Mouse (Mus musculus) Patski (cell line): ENCODE results near the gene Sike1. TPM values are rescaled to one million over a fixed set of nuclear protein-coding genes. Genes with fewer than 3 reads are reported as not detected.

Experiments
- ATAC-seq: fragments of 100-300 bp; one replicate; pipeline ENCODE4 v1.8.0; 2021
- CTCF ChIA-PET: fragments of 350-600 bp; sonication (Branson Sonifier 250); formaldehyde crosslinking; loops from one replicate; lab custom pipeline; 2022; ENCODE audit warnings: inconsistent platforms; lab: Charles Lee
- POLR2A ChIA-PET: fragments of 350-600 bp; sonication (Branson Sonifier 250); formaldehyde crosslinking; loops from one replicate; lab custom pipeline; 2022; ENCODE audit warnings: antibody characterized with exemption, inconsistent platforms; lab: Charles Lee
- DNase-seq: peaks from one replicate; pipeline ENCODE4 v3.0.0-alpha.2; 2011; ENCODE audit warnings: low read depth, low spot score
- H3K27me3 ChIP-seq: fragments of 371-371 bp; one replicate; pipeline ENCODE4 v1.5.1; 2021
- CTCF ChIP-seq: fragments of 100-300 bp; IDR thresholded peaks from one replicate; pipeline ENCODE4 v1.5.1; 2021
- in situ Hi-C: fragments of 300-500 bp; cut with MboI; formaldehyde crosslinking; loops from 3 replicates; pipeline ENCODE4 v1.11.1; 2018; ENCODE audit warnings: low pct_unique_long_range_greater_than_20kb, mixed read lengths
- polyA plus RNA-seq: library from polyadenylated mRNA; unstranded; gene quantifications from one replicate; pipeline ENCODE4 v1.2.3, GENCODE M21; 2021

The Sike1 gene
- polyA plus RNA-seq, 1 experiment from 2014 or later, result 114 TPM

- in situ Hi-C loops, result no loop called here
- no peak for TF ChIP-seq CTCF
- CTCF ChIA-PET, result interaction anchor here (1.6 to 3.7 kb wide), 2 partner anchors 12 to 29 kb away, joined by 4 to 20 read pairs; no protein-coding TSS in a partner anchor
- H3K27me3 ChIP-seq, result peaks cover 23% of the 10 kb centered on the region
- POLR2A ChIA-PET, result no interaction called here
- ATAC-seq (no peak), DNase-seq (no peak)
Measured at GRCm38 (mm10) chr3:102979550-102980348, 15.8 kb upstream of the Sike1 start.

GRCm38 (mm10) chr3:102980349-102980736, 15.2 kb upstream of the Sike1 start:
- ATAC-seq (no peak), DNase-seq (no peak)
- in situ Hi-C loops, result no loop called here
- ChIA-PET CTCF (interaction anchor here (1.6 to 3.7 kb wide), 2 partner anchors 11 to 30 kb away, joined by 4 to 20 read pairs; no protein-coding TSS in a partner anchor), POLR2A (no interaction called here)
- peaks cover 23% of the 10 kb centered on the region for H3K27me3 ChIP-seq
- no peak for TF ChIP-seq CTCF

GRCm38 (mm10) chr3:102991041-102991440, 4.5 kb upstream of the Sike1 start:
- H3K27me3 ChIP-seq, result no peaks in the 10 kb centered on the region
- ChIA-PET CTCF (interaction anchor here (0.7 to 3.2 kb wide), 3 partner anchors 11 to 64 kb away, joined by 3 to 20 read pairs (median 4); no protein-coding TSS in a partner anchor), POLR2A (no interaction called here)
- TF ChIP-seq CTCF, result no peak
- ATAC-seq (no peak), DNase-seq (no peak)
- in situ Hi-C loops, result no loop called here

DNA sequence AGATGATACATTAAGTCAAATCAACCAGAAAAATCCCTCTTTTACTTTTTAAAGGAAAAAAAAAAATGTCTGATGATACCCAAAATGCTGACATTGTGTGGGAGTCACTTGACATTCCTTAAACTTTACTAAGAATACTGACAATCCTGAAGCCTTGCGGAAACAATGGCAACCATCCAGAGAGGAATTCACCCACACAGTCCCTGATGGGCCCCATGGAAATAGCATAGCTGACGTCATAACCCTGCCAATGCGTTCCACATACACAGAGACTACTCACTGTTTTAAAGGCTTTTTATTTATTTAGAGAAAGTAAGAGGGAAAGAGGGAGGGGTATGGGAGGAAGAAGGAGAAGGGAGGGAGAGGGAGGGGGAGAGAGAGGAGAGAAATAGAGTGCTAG, 2.6 kb upstream of the Sike1 start:
- ChIA-PET CTCF (interaction anchor here (0.9 to 3.2 kb wide), 4 partner anchors 12 to 34 kb away, joined by 3 to 20 read pairs (median 4); no protein-coding TSS in a partner anchor), POLR2A (interaction anchor here (0.7 kb wide), 1 partner anchor 23 kb away, joined by 3 read pairs; no protein-coding TSS in a partner anchor)
- in situ Hi-C loops, result no loop called here
- DNase-seq (peak; percentile 77), ATAC-seq (peak; percentile 34)
- TF ChIP-seq CTCF, result no peak
- no peaks in the 10 kb centered on the region for H3K27me3 ChIP-seq

- no peak for TF ChIP-seq CTCF
- POLR2A ChIA-PET, result interaction anchor here (0.7 to 2.4 kb wide), 2 partner anchors 25 to 60 kb away, joined by 7 to 13 read pairs; partner anchors contain the start of gene Csde1
- ATAC-seq, result no peak
- no peaks in the 10 kb centered on the region for H3K27me3 ChIP-seq
- DNase-seq, result no peak
- in situ Hi-C loops, result no loop called here
- CTCF ChIA-PET, result no interaction called here
Measured at GRCm38 (mm10) chr3:102995233-102995604, 289 bp upstream of the Sike1 start.

GRCm38 (mm10) chr3:102997036-102997435, 1.5 kb downstream of the Sike1 start:
- in situ Hi-C loops, result no loop called here
- ATAC-seq (no peak), DNase-seq (no peak)
- H3K27me3 ChIP-seq, result no peaks in the 10 kb centered on the region
- ChIA-PET CTCF (interaction anchor here (1.1 to 1.2 kb wide), 3 partner anchors 10 to 66 kb away, joined by 4 read pairs; no protein-coding TSS in a partner anchor), POLR2A (interaction anchor here (0.8 to 2.4 kb wide), 2 partner anchors 23 to 30 kb away, joined by 3 to 7 read pairs; partner anchors contain the start of gene Csde1)
- no peak for TF ChIP-seq CTCF

- in situ Hi-C loops, result no loop called here
- H3K27me3 ChIP-seq, result no peaks in the 10 kb centered on the region
- ChIA-PET CTCF (interaction anchor here (1.1 to 1.2 kb wide), 3 partner anchors 9 to 19 kb away, joined by 3 to 4 read pairs (median 4); no protein-coding TSS in a partner anchor), POLR2A (no interaction called here)
- no peak for TF ChIP-seq CTCF
- no peak for DNase-seq
- ATAC-seq, result no peak
Measured at GRCm38 (mm10) chr3:102997591-102997990, 2.1 kb downstream of the Sike1 start.

DNA sequence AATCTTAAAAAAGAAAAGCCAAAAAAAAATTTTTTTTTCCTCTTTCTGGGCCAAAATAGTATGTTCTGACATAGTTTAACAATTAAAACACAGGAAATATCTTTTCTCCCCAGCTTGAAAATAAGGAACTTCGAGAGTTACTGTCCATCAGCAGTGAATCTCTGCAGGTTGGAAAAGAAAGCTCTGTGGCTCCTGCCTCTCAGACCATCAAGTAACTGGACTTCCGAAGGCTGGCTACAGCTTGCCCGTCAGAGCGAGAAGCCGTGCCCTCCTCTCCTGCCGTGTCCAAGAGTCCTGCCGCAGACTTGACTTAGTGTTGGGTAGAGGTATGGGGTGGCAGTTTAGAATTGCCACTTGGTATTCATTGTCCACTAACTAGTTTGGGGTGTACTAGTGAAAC, 6.1 kb downstream of the Sike1 start:
- no peak for ATAC-seq
- ChIA-PET POLR2A (no interaction called here), CTCF (interaction anchor here (1.1 to 1.6 kb wide), 2 partner anchors 12 to 24 kb away, joined by 3 to 4 read pairs; no protein-coding TSS in a partner anchor)
- TF ChIP-seq CTCF, result no peak
- in situ Hi-C loops, result no loop called here
- no peak for DNase-seq
- H3K27me3 ChIP-seq, result no peaks in the 10 kb centered on the region

GRCm38 (mm10) chr3:103017350-103017749, 21.8 kb downstream of the Sike1 start:
- no peak for TF ChIP-seq CTCF
- ChIA-PET CTCF (interaction anchor here (1.2 kb wide), 1 partner anchor 17 kb away, joined by 3 read pairs; no protein-coding TSS in a partner anchor), POLR2A (no interaction called here)
- in situ Hi-C loops, result no loop called here
- H3K27me3 ChIP-seq, result no peaks in the 10 kb centered on the region
- ATAC-seq (no peak), DNase-seq (no peak)

DNA sequence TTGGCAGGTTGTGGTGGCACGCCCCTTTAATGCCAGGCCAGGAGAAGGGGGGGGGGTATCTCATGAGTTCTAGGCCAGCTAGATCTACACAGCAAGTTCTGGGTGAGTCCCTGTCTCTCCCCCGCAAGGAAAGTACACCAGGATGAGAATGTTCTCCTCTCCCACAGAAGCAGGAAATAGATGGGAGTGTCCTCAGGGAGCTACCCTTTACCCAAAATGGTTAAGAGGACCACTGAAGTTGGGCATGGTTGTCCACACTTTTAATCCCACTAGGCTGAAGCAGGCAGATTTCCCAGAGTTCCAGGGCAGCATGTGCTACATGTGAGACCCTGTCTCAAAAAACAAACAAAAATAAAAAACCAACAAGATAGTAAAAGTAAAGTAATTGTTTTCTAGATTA, 24.0 kb downstream of the Sike1 start:
- ChIA-PET CTCF (interaction anchor here (1.4 kb wide), 1 partner anchor 19 kb away, joined by 3 read pairs; no protein-coding TSS in a partner anchor), POLR2A (interaction anchor here (0.9 to 2.1 kb wide), 4 partner anchors 8 to 23 kb away, joined by 3 to 7 read pairs (median 6); partner anchors contain the start of gene Sike1)
- no peaks in the 10 kb centered on the region for H3K27me3 ChIP-seq
- in situ Hi-C loops, result no loop called here
- no peak for TF ChIP-seq CTCF
- ATAC-seq (no peak), DNase-seq (no peak)
